Mouse (Mus musculus): ENCODE data around the gene Vps72.
A peak's percentile ranks its signal among the peaks of the same experiment; 100 is the strongest.
"Not testable (repeated sequence)": the region's sequence is repeated elsewhere in the genome, so short reads cannot be mapped to it uniquely, and the experiment has no call there.

The Vps72 gene

GRCm38 (mm10) chr3:95134133-95134532, 23.3 kb downstream of the Vps72 start:
- DNase-seq = not testable (repeated sequence)

GRCm38 (mm10) chr3:95135023-95135422, 24.2 kb downstream of the Vps72 start:
- peak; percentile 50 to 56 for DNase-seq

- DNase-seq = no peak
Measured at GRCm38 (mm10) chr3:95135433-95136052, 24.7 kb downstream of the Vps72 start.

- no peak for DNase-seq
Measured at GRCm38 (mm10) chr3:95136336-95136735, 25.5 kb downstream of the Vps72 start.

GRCm38 (mm10) chr3:95139586-95140288, 28.9 kb downstream of the Vps72 start:
- no peak for DNase-seq

- DNase-seq = no peak
Measured at GRCm38 (mm10) chr3:95140289-95140595, 29.4 kb downstream of the Vps72 start.

GRCm38 (mm10) chr3:95140795-95141194, 30.0 kb downstream of the Vps72 start:
- no peak for DNase-seq

- DNase-seq = no peak
Measured at GRCm38 (mm10) chr3:95141474-95141873, 30.7 kb downstream of the Vps72 start.

GRCm38 (mm10) chr3:95141952-95142616, 31.3 kb downstream of the Vps72 start, which contains the start of gene Tnfaip8l2:
Gene Tnfaip8l2, minus strand, starts transcription at chr3:95142360.
- DNase-seq = no peak

GRCm38 (mm10) chr3:95142617-95143011, 31.8 kb downstream of the Vps72 start:
- DNase-seq = peak; percentile 90 to 94

DNA sequence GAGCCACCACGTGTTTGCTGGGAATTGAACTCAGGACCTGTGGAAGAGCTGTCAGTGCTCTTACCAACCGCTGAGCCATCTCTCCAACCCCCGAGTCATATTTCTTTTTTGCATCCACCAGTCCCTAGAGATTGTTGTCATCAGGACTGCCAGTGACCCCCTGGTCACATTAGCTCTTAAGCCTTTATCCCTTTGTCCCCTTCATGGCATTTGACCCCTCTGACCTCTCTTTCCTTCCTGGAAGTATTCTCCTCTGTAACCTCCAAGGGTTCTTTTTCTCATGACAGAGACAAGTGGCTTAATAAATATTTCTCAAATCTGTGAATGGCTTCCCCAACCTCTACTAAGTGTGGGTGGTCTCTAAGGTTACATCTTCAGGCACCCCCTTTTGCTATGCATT, 37.1 kb downstream of the Vps72 start:
- DNase-seq = no peak

DNA sequence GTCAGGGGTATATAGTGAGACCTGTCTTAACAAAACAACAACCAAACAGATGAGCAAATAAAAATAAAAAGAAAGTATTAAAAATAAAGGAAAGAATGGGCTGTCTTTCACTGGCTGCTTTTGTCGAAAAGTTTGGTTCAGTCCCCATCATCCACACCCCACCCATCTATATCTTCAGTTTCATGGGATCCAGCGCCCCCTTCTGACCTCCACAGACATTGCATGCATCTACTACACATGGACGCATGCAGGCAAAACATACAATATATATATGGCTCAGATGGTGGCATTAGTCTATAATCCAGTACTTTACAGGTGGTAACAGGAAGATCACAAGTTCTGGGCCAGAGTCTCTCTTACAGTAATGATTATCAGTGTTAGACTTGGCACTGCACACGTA, 43.1 kb downstream of the Vps72 start:
- peak; percentile 39 to 54 for DNase-seq

DNA sequence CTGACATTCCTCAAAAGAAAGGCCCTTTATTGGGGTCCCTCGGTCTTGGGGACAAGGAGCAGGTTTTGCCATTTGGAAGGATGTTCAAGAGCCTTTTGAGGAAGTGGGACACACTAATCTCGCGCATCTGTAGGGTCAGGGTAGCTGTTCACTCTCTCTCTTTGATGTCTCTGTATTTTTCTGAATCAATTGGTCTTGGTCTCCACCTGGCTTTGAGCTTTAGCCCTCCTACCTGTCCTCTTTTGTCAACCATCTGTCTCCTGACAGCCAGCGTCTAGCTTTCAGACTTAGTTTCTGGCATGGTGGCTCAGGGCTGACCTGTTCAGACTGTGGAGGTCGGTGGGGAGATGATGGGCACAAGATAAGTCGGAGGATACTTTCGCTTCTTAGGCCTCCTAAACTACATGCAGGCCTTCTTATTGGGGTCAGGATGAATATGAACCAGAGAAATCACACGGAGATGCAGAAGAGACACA, 48.7 kb downstream of the Vps72 start:
- peak; percentile 24 to 25 for DNase-seq

GRCm38 (mm10) chr3:95159987-95160963, 49.5 kb downstream of the Vps72 start, which contains the start of gene Sema6c:
Gene Sema6c, plus strand, starts transcription at chr3:95160457.
- DNase-seq = peak; percentile 92 to 95

DNA sequence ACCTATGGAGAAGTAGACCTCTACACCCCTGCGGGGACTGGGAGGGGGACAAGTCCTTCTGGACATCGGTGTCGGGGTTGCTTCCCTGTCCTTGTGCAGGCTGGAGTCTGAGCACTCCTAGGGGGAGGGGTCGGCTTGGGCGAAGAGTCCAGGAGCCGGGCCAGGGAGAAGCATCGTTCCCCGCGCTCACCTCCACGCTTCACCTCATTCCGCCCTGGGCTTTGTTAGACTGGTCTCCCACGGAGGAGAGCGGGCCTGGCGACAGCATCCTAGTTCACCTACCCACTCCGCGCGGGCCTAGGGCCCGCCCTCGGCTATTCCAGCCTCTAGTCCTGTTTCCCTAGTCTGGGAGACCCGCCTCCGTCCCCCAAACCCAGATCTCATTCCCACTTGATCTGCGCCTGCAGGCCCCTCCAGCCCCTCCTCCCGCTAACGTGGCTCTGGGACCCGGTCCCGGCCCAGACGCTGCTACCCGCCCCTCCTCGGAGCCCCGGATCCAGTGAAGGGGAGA, 50.3 kb downstream of the Vps72 start:
- DNase-seq = peak; percentile 48 to 58

- peak; percentile 13 to 32 for DNase-seq
Measured at GRCm38 (mm10) chr3:95161618-95162344, 51.0 kb downstream of the Vps72 start.

- DNase-seq = no peak
Measured at GRCm38 (mm10) chr3:95162345-95162628, 51.5 kb downstream of the Vps72 start.

- peak in 1 of 2 experiments; percentile 13 for DNase-seq
Measured at GRCm38 (mm10) chr3:95163419-95164255, 52.8 kb downstream of the Vps72 start.

- no peak for DNase-seq
Measured at GRCm38 (mm10) chr3:95164256-95164550, 53.4 kb downstream of the Vps72 start.

- DNase-seq = no peak
Measured at GRCm38 (mm10) chr3:95164840-95165239, 54.0 kb downstream of the Vps72 start.

GRCm38 (mm10) chr3:95169996-95170395, 59.2 kb downstream of the Vps72 start:
- DNase-seq = no peak

Data from cerebellum, adult 18-20 months (tissue).